Mouse (Mus musculus): ENCODE measurements around the gene Actr10. TPM values are rescaled to one million over a fixed set of nuclear protein-coding genes. Genes with fewer than 3 reads are reported as not detected.
A peak's percentile ranks its signal among the peaks of the same experiment; 100 is the strongest.

Gene Actr10
- polyA plus RNA-seq, 1 experiment = 1.9 TPM

DNA sequence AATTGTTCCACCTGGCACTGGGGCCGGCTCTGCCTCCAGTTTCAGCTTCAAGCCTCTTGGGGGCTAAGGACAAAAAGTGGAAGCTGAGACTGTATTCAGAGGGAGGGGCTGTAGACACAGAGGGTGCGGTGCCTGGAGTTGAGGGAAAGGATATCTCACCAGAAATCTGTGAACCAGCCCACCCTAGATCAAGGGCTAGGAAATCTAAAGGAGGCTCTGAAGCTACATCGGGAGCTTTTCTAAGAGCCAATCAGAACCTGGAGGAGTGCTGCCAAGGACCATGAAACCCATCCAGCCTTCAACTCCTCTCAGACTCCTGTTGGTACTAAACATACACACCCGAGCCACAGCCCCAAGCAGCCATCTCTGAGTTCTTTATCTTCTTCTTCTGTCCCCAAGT, 29.6 kb upstream of the Actr10 start:
- H3K4me1 ChIP-seq = peaks cover 29% of the 10 kb centered on the region

DNA sequence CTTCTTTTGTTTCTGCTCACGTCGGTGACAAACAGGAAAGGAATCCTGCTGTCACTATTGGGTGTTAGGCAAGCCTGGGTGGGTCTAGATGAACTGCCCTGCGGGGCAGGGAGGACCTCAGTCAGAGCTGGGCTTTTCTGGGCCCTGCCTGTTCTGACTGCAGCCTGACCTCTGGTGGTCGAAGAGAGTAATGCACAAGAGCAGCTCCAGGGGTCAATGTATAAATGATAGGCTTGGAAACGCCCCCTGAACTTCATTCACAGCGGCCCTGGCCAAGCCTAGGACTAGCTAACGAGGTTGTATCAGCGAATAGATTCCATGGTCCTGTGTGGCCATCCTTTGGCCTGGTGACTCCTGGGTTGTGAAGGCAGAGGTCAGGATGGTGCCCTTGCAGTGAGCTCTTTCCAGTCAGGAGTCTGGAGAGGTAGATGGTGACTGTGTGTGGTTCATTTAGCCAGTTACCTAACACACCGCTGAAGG, 27.4 kb upstream of the Actr10 start:
- Histone ChIP-seq H3K9me3 (peaks cover 6% of the 10 kb centered on the region), H3K36me3 (replicated peaks; ENCODE audit: low read length) (no peaks in the 10 kb centered on the region), H3K4me3 (replicated peaks) (peak overlapping the region; percentile 19), H3K4me1 (peaks cover 45% of the 10 kb centered on the region), H3K27me3 (replicated peaks) (peaks cover 8% of the 10 kb centered on the region)
- TF ChIP-seq FLI1 (IDR thresholded peaks at IDR 0.05; ENCODE audit: low read length) (no peak), GATA1 (IDR thresholded peaks at IDR 0.05; ENCODE audit: borderline replicate concordance, low read length) (no peak)

More for the DNA sequence above, 29.6 kb upstream of the Actr10 start:
- TF ChIP-seq GATA1 (IDR thresholded peaks at IDR 0.05; ENCODE audit: borderline replicate concordance, low read length) (no peak), FLI1 (IDR thresholded peaks at IDR 0.05; ENCODE audit: low read length) (no peak)
- no peak overlapping the region for H3K4me3 ChIP-seq (replicated peaks)
- H3K27me3 ChIP-seq (replicated peaks) = peaks cover 8% of the 10 kb centered on the region
- peaks cover 6% of the 10 kb centered on the region for H3K9me3 ChIP-seq
- peaks cover 8% of the 10 kb centered on the region for H3K36me3 ChIP-seq (replicated peaks; ENCODE audit: low read length)

DNA sequence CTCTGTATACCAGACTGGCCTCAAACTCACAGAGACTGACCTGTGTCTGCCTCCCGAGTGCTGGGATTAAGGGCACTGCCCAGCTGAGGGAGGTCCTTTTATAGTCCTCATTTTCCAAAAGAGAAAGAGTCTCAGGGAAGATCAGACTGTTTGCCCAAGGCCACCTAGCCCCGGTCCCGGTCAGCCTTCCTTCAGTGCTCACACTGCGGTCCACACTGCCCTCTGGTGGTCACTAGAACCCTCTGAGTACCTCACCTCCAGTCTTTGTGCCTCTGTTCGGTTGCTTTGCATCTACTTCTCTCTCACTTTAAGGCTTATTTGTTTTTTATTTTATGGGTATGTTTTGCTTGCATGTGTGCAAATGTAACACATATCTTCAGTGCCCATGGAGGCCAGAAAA, 26.6 kb upstream of the Actr10 start:
- no peaks in the 10 kb centered on the region for H3K36me3 ChIP-seq (replicated peaks; ENCODE audit: low read length)
- peaks cover 45% of the 10 kb centered on the region for H3K4me1 ChIP-seq
- peaks cover 8% of the 10 kb centered on the region for H3K27me3 ChIP-seq (replicated peaks)
- H3K9me3 ChIP-seq = peaks cover 5% of the 10 kb centered on the region
- no peak for TF ChIP-seq FLI1 (IDR thresholded peaks at IDR 0.05; ENCODE audit: low read length)
- no peak for TF ChIP-seq GATA1 (IDR thresholded peaks at IDR 0.05; ENCODE audit: borderline replicate concordance, low read length)
- H3K4me3 ChIP-seq (replicated peaks) = peak overlapping the region; percentile 72

DNA sequence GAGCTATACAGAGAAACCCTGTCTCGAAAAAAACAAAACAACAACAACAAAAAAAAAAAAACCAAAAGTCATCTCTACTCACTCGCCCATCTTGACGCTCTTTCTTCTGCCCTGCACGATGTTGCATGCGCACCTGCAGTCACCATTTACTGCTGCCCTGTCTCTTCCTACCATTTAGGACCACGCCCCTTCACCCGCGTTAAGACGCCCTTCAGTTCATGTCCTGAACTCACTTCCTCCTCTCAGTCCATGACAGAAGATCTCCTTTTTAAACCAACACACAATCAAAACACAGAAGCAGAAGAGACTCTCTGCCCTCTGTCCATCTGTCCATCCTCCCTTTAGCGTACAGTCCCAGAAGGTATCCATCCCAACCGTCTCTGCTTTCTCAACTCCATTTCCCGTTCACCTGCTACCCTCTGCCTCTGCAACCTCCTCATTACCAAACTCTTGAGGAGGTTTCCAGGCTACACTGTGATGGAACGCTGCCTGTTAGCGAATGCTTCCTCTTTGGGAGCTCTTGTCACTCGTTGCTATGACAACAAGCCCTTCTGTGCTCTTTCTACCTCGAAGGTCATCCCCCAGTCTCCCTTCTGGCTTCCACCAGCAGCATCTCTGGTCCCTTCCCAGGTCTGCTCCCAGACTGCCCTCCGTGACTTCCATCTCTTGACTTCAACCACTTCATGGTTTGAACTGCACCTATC, 25.8 kb upstream of the Actr10 start:
- peaks cover 45% of the 10 kb centered on the region for H3K4me1 ChIP-seq
- peaks cover 8% of the 10 kb centered on the region for H3K27me3 ChIP-seq (replicated peaks)
- TF ChIP-seq FLI1 (IDR thresholded peaks at IDR 0.05; ENCODE audit: low read length) (no peak), GATA1 (IDR thresholded peaks at IDR 0.05; ENCODE audit: borderline replicate concordance, low read length) (no peak)
- H3K4me3 ChIP-seq (replicated peaks) = peak overlapping the region; percentile 2
- H3K36me3 ChIP-seq (replicated peaks; ENCODE audit: low read length) = no peaks in the 10 kb centered on the region
- no peaks in the 10 kb centered on the region for H3K9me3 ChIP-seq

DNA sequence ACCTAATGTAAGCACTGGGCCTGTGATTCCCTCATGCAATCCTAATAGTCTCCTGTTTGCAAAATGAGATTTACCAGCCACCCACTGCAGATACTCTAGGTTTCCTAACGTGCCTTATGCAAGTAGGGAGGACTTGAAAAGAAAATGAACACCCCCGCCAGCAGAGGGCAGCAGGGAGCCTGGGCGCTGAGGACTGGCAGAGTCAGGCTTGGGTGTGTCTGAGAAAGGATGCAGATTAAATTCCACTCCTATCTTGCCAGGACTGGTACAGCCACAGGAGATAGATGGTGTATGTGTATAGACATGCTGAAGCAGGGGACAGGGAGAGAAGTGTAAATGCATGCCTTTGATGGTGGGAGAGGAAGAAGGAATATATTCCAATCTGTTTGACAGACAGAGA, 24.2 kb upstream of the Actr10 start:
- H3K9me3 ChIP-seq = peaks cover 6% of the 10 kb centered on the region
- TF ChIP-seq GATA1 (IDR thresholded peaks at IDR 0.05; ENCODE audit: borderline replicate concordance, low read length) (no peak), FLI1 (IDR thresholded peaks at IDR 0.05; ENCODE audit: low read length) (no peak)
- peaks cover 5% of the 10 kb centered on the region for H3K27me3 ChIP-seq (replicated peaks)
- no peaks in the 10 kb centered on the region for H3K36me3 ChIP-seq (replicated peaks; ENCODE audit: low read length)
- H3K4me1 ChIP-seq = peaks cover 45% of the 10 kb centered on the region
- H3K4me3 ChIP-seq (replicated peaks) = no peak overlapping the region

DNA sequence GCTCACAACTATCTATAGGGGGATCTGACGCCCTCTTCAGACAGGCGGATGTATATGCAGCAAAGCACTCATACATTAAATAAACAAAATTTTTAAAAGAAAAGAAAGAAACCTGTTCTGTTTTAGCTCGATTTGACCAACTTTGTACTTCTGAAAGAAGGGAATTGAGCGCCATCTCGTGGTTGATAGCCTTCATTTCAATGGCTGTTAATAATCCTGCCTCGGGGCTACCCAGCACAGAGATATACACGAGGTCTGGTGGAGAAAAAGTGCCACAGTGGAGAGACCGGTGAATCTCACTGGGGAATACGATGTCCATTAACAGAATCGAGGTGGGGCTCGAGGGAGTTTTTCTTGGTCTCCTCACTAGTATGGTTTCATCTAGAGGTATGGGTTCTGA, 23.3 kb upstream of the Actr10 start:
- peaks cover 45% of the 10 kb centered on the region for H3K4me1 ChIP-seq
- H3K27me3 ChIP-seq (replicated peaks) = peaks cover 3% of the 10 kb centered on the region
- H3K9me3 ChIP-seq = peaks cover 6% of the 10 kb centered on the region
- no peak overlapping the region for H3K4me3 ChIP-seq (replicated peaks)
- TF ChIP-seq FLI1 (IDR thresholded peaks at IDR 0.05; ENCODE audit: low read length) = no peak
- no peak for TF ChIP-seq GATA1 (IDR thresholded peaks at IDR 0.05; ENCODE audit: borderline replicate concordance, low read length)
- H3K36me3 ChIP-seq (replicated peaks; ENCODE audit: low read length) = no peaks in the 10 kb centered on the region

DNA sequence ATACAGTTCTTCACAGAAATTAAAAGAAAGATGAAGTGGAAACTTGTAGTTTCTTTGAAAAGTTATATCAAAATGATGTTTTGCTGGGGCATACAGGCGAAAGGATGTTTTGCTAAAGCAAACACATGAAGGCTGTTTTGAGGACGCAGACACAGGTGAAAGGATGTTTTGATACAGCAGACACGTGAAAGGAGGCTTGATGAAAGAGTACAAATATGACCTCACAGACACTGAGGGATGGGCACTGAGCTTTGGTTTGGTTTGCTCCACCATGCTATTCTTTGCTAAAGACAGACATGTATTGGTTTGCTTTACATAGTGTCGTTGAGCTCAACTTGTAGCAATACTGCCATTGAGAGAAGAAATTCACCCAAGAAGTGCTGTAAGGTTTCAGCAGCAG, 7.9 kb upstream of the Actr10 start:
- Histone ChIP-seq H3K36me3 (replicated peaks; ENCODE audit: low read length) (no peaks in the 10 kb centered on the region), H3K27me3 (replicated peaks) (no peaks in the 10 kb centered on the region), H3K4me1 (no peaks in the 10 kb centered on the region)

DNA sequence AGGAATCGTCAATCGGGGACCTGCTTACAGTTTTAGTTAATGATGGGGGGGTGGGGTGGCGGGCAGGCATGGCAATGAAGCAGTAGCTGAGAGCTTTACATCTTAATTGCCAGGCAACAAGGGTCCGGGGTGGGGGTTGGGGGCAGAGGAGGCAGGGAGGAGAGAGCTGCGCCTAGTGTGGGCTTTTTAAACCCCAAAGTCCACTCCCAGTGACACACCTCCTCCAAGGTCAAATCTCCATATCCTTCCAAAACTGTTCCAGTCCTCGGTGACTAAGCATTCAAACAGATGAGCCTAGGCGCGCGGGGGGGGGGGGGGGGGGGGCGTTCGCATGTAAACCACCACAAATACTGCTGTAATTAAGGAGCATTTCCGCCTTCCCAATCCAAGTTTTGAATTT, 507 bp upstream of the Actr10 start:
- no peaks in the 10 kb centered on the region for H3K27me3 ChIP-seq (replicated peaks)
- H3K9me3 ChIP-seq = peaks cover 27% of the 10 kb centered on the region
- H3K4me3 ChIP-seq (replicated peaks) = peak overlapping the region; percentile 99
- TF ChIP-seq FLI1 (IDR thresholded peaks at IDR 0.05; ENCODE audit: low read length) (no peak), GATA1 (IDR thresholded peaks at IDR 0.05; ENCODE audit: borderline replicate concordance, low read length) (no peak)
- peaks cover 26% of the 10 kb centered on the region for H3K36me3 ChIP-seq (replicated peaks; ENCODE audit: low read length)
- peaks cover 10% of the 10 kb centered on the region for H3K4me1 ChIP-seq

More for the DNA sequence above, 7.9 kb upstream of the Actr10 start:
- TF ChIP-seq FLI1 (IDR thresholded peaks at IDR 0.05; ENCODE audit: low read length) = no peak
- no peak for TF ChIP-seq GATA1 (IDR thresholded peaks at IDR 0.05; ENCODE audit: borderline replicate concordance, low read length)
- Histone ChIP-seq H3K4me3 (replicated peaks) (no peak overlapping the region), H3K9me3 (peaks cover 24% of the 10 kb centered on the region)

DNA sequence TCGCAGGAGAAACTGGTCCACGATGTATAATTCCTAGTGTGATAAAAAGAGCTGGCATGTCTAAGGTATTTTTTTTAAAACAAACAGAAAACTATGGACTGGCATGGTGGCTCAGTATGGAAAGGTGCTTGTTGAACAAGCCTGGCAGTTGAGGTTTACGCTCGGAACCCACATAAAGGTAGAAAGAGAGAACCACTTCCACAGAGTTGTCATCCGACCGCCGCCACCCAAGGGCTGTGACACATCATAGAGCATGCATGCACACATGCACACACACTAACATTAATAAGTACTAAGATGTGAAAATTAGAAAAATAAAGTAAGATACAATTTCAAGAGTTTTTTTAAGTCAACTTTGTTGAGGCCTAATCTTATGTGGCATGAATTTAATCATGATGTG, 3.1 kb downstream of the Actr10 start:
- no peak for TF ChIP-seq GATA1 (IDR thresholded peaks at IDR 0.05; ENCODE audit: borderline replicate concordance, low read length)
- TF ChIP-seq FLI1 (IDR thresholded peaks at IDR 0.05; ENCODE audit: low read length) = no peak
- H3K9me3 ChIP-seq = 0 out of 2 replicates have a peak, but pooled peaks cover 4% of the 10 kb centered on the region
- no peak overlapping the region for H3K4me3 ChIP-seq (replicated peaks)
- peaks cover 56% of the 10 kb centered on the region for H3K36me3 ChIP-seq (replicated peaks; ENCODE audit: low read length)
- H3K27me3 ChIP-seq (replicated peaks) = no peaks in the 10 kb centered on the region
- peaks cover 22% of the 10 kb centered on the region for H3K4me1 ChIP-seq

DNA sequence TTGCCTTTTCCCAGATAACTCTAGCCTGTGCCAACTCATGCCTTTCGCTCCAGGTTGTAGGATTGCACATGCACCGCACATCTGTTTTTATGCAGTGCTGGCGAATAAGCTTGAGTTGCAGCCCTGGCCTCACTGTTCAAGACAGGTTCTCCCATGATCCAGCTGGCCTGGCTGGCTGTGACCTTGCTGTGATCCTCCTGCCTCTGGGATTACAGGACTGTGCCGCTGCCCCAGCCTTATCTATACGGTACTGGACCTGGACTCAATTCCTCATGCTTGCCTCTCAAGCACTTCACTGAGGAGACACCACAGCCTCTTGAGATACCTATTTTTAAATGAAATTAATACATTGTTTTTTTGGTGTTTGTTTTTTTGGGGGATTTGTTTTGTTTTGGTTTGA, 6.5 kb downstream of the Actr10 start:
- TF ChIP-seq GATA1 (IDR thresholded peaks at IDR 0.05; ENCODE audit: borderline replicate concordance, low read length) (no peak), FLI1 (IDR thresholded peaks at IDR 0.05; ENCODE audit: low read length) (no peak)

More for the DNA sequence above, 6.5 kb downstream of the Actr10 start:
- no peaks in the 10 kb centered on the region for H3K9me3 ChIP-seq
- peaks cover 29% of the 10 kb centered on the region for H3K4me1 ChIP-seq
- H3K4me3 ChIP-seq (replicated peaks) = no peak overlapping the region
- H3K27me3 ChIP-seq (replicated peaks) = no peaks in the 10 kb centered on the region
- peaks cover 77% of the 10 kb centered on the region for H3K36me3 ChIP-seq (replicated peaks; ENCODE audit: low read length)
